Mouse (Mus musculus) macrophage (primary cell): Measurements from ENCODE around the gene Tle3. TPM values are rescaled to one million over a fixed set of nuclear protein-coding genes. Genes with fewer than 3 reads are reported as not detected.

Experiments used
- H3K27ac ChIP-seq: fragments of 350-480 bp; formaldehyde crosslinking; 2 replicates; pipeline ENCODE4 v1.9.0; 2021
- H3K36me3 ChIP-seq: fragments of 350-480 bp; formaldehyde crosslinking; 2 replicates; pipeline ENCODE4 v1.9.0; 2021; ENCODE audit errors: inconsistent target
- H3K4me3 ChIP-seq: fragments of 350-480 bp; formaldehyde crosslinking; 2 replicates; pipeline ENCODE4 v1.9.0; 2021; ENCODE audit errors: inconsistent target
- H3K79me2 ChIP-seq: fragments of 350-480 bp; formaldehyde crosslinking; 2 replicates; pipeline ENCODE4 v1.9.0; 2021; ENCODE audit errors: inconsistent target
- WGBS: methylation state at CpG from one replicate; pipeline ENCODE4 v1.1.7; 2026; ENCODE audit warnings: inconsistent platforms; ENCODE audit not compliant: missing documents; 5-methylcytosine and 5-hydroxymethylcytosine counted together
- polyA plus RNA-seq: library from polyadenylated mRNA; stranded (reverse); fragments of 250-400 nt; gene quantifications from 3 replicates; pipeline ENCODE4 v1.2.4, GENCODE M21; 2018; ENCODE audit warnings: inconsistent platforms

Tle3 gene
- polyA plus RNA-seq, 1 experiment from 2014 or later: 59.0 TPM

- Histone ChIP-seq H3K36me3 (no peaks in the 10 kb centered on the region), H3K79me2 (no peaks in the 10 kb centered on the region), H3K27ac (no peak overlapping the region), H3K4me3 (no peak overlapping the region)
- 95% methylated on average over 2 of the region's 2 CpGs for WGBS
Measured at GRCm38 (mm10) chr9:61436104-61436503, 63.9 kb downstream of the Tle3 start.

GRCm38 (mm10) chr9:61436761-61437160 is 64.6 kb downstream of the Tle3 start:
- Histone ChIP-seq H3K4me3 (no peak overlapping the region), H3K36me3 (no peaks in the 10 kb centered on the region), H3K79me2 (no peaks in the 10 kb centered on the region), H3K27ac (no peak overlapping the region)
- 93% methylated on average over 6 of the region's 6 CpGs for WGBS

DNA sequence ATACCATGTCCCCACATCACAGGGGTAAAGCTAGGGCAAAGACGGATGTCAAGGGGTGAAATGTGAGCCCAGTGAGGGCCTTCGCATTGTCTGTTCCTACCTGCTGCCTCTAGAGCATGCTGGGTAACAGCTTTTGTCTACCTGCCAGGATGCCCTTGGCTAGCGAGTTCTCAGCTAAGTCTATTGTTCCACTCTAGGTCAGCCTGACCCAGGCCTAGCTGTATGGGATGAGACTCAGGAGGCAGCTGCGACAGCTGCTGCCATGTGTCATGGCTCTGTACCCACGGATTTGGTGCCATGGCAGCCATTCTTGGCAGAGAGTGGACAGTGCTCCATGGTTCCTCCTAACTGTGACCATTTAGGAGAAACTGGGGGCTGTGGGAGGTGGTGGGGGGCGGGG is 66.9 kb downstream of the Tle3 start:
- WGBS: 86% methylated on average over 6 of the region's 6 CpGs
- Histone ChIP-seq H3K4me3 (no peak overlapping the region), H3K79me2 (no peaks in the 10 kb centered on the region), H3K27ac (no peak overlapping the region), H3K36me3 (no peaks in the 10 kb centered on the region)

DNA sequence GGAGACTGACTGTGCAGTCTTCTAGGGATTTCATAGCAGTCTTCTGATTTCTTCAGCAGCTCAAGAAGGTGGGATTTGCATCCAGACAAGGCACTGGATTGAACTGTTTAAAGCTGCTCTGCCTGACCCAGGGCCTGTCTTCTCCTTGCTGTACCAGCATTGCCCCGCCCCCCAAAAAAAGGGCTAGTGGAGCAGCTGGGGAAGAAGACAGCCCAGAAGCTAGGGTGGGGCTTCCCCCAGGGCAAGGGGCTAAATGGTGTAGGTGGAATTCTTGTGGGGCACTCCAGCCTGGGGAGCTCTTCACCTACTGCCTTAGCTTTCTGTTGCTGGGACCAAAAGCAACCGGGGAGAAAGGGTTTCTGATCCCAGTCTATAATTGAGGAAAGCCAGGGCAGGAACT is 67.8 kb downstream of the Tle3 start:
- no peaks in the 10 kb centered on the region for H3K79me2 ChIP-seq
- no peaks in the 10 kb centered on the region for H3K36me3 ChIP-seq
- WGBS: 88% methylated on average over 2 of the region's 2 CpGs
- H3K27ac ChIP-seq: no peak overlapping the region
- H3K4me3 ChIP-seq: no peak overlapping the region

DNA sequence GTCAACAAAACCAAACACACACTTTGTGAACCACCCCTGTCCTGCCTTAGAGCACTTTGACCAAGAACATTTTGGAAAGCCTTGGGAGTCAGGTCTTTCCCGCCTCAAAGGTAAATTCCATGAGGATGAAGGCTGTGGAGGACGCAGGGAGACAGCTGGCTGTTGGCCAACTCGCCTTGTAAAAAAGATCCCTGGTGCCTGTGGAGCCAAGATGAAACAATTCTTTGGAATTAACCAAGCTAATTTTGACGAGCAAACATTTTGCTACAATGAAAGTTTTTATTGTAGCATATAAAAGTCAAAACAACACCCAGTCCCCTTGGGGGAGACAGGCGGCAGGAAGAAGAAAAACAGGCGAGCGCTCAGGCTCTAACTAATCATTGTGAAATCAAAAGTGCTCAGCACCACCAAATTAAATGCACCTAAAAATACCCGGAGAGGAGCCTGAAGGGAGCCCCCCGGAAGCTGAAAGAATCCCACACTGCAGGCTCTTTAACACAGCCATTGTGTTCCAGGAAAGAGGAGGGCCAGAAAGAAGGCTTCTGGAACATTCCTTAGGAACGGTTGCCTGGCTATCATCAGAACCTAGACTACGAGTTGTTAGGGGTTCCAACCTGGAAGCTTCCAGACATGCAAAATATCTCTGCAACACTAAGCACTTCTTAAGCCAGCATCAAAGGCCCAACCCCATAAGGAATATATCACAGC is 69.2 kb downstream of the Tle3 start:
- WGBS: 89% methylated on average over 11 of the region's 11 CpGs

GRCm38 (mm10) chr9:61442951-61443630 is 70.9 kb downstream of the Tle3 start:
- Histone ChIP-seq H3K36me3 (no peaks in the 10 kb centered on the region), H3K4me3 (no peak overlapping the region), H3K79me2 (no peaks in the 10 kb centered on the region), H3K27ac (no peak overlapping the region)
- WGBS: 80% methylated on average over 5 of the region's 5 CpGs

More for the DNA sequence above, 69.2 kb downstream of the Tle3 start:
- Histone ChIP-seq H3K36me3 (no peaks in the 10 kb centered on the region), H3K79me2 (no peaks in the 10 kb centered on the region), H3K27ac (no peak overlapping the region), H3K4me3 (no peak overlapping the region)

DNA sequence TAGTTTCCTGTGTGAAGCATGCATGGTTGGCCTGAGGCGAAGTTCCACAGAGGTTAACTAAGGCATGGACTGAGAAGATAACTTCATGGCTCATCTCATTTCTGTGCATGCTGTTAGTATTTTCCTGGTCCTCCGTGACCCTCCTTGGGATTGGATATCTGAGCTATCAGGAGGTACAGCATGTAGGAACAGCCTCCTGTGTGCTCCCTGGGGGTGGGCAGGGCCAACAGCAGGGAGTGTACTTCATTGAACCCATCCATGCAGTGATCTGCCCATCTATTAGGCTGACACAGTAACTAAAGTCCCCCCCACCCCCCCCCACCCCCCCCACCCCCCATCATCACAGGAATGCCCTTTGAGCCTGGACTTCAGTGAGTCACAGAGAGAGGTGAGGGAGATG is 73.0 kb downstream of the Tle3 start:
- Histone ChIP-seq H3K36me3 (no peaks in the 10 kb centered on the region), H3K27ac (no peak overlapping the region), H3K79me2 (no peaks in the 10 kb centered on the region), H3K4me3 (no peak overlapping the region)
- 93% methylated on average over 2 of the region's 2 CpGs for WGBS

DNA sequence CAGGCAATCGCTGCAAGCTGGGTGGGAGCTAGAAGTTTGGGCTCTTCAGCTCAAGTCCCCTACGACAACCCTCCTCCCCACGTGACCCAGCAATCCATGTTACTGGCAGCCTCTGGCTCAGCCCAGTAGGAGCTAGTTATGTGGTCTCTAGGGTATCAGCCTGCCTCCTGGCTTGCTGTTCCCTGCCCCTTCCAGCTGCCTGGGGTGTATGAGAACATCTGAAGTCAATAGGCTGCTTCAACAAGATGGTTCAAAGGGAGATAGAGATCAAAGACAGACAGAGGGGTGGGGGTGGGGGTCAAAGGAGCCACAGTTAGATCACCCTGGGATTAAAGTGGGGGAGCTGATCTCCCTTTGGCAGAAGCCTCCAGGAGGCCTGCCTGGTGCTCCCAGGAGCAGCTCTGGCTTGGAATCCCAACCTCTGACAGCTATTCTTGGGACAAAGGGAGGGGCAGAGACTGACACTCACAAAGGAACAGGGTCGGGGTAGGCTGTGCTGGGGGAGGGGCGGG is 73.6 kb downstream of the Tle3 start:
- H3K36me3 ChIP-seq: no peaks in the 10 kb centered on the region
- H3K27ac ChIP-seq: no peak overlapping the region
- WGBS: 91% methylated on average over 5 of the region's 5 CpGs
- no peak overlapping the region for H3K4me3 ChIP-seq
- no peaks in the 10 kb centered on the region for H3K79me2 ChIP-seq

DNA sequence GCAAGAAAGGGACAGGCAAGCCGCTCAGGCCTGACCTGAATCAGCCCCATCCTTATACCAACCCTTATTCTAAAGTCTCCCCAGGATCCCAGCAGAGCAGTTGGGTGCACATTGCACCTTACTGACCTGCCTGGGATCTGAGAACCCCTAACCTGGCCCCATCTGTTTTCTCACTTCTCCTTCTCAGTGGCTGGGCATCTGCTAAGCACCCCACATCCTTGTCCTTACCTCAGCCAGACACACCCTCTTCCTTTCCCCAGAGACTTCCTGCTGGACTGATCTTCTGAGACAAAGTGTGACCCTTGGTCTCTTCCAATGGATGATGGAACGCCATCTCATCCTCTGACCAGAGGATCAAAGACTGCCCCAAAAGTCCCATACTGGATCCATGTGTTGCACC is 74.8 kb downstream of the Tle3 start:
- Histone ChIP-seq H3K79me2 (no peaks in the 10 kb centered on the region), H3K27ac (no peak overlapping the region), H3K4me3 (no peak overlapping the region), H3K36me3 (no peaks in the 10 kb centered on the region)
- 72% methylated on average over 2 of the region's 2 CpGs for WGBS

DNA sequence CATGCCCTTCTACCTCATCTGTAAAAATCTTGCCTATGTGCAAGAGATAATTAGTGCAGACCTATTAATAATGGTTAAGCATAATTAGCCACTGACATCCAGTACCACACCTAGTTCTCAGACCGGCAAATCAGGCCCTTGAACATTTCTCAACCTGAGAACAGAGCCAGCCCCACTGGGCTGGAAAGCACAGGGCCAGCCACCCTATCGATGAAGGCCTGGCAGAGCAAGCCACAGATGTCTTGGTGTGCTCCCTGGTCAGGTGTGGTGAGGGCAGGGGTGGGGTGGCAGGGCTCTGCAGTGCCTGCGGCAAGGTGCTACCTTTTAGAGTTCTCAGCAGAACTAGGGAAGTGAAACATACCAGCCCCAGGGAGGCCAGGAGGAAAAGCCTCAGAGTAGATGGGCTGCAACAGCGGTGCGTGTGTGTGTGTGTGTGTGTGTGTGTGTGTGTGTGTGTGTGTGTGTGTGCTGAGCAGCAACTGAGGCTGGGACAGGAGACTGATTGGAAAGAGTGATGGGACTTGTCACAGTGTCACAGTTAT is 77.3 kb downstream of the Tle3 start:
- WGBS: 36% methylated on average over 3 of the region's 5 CpGs
- Histone ChIP-seq H3K79me2 (no peaks in the 10 kb centered on the region), H3K36me3 (no peaks in the 10 kb centered on the region), H3K27ac (no peak overlapping the region), H3K4me3 (no peak overlapping the region)

DNA sequence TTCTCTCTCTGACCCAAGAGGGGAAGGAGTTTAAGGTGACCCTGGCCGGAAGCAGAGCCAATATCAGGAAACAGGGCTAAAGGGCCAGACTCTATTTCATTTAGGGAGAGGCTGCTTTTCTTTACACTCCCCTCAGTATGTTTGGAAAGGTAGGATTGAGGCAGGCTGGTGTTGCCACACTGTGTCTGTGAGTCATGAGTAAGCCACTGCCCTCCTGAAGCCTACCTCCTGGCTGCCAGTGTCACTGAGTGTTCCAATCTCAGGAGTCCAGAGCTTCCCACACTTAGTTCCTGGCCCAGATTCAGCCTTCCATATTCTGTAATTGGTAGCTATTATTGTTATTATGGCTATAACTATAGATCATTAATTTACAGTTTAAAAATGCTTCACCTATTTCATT is 79.9 kb downstream of the Tle3 start:
- H3K27ac ChIP-seq: no peak overlapping the region
- no peaks in the 10 kb centered on the region for H3K79me2 ChIP-seq
- H3K36me3 ChIP-seq: no peaks in the 10 kb centered on the region
- 77% methylated on average over 1 of the region's 1 CpGs for WGBS
- no peak overlapping the region for H3K4me3 ChIP-seq

DNA sequence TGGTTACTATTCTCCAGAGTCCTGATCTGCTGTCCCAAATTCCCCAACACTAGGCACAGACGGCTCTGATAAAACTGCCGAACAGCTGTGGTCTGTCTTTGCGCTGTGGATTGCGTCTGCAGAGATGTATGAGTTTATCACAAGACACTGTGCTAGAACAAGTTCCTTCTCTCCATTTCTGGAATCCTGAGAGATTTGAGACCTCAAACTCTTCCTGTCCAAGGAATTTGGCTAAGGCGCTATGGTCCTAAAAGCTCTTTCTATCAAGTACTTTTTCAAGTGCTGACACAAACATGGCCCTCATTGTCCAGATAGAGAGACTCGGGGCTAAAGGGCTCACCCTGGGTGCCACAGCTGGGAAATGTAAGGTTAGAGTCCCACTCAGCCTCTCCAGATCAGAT is 83.7 kb downstream of the Tle3 start:
- Histone ChIP-seq H3K79me2 (no peaks in the 10 kb centered on the region), H3K4me3 (no peak overlapping the region), H3K36me3 (no peaks in the 10 kb centered on the region), H3K27ac (no peak overlapping the region)
- 87% methylated on average over 6 of the region's 6 CpGs for WGBS

GRCm38 (mm10) chr9:61456441-61457161 is 84.4 kb downstream of the Tle3 start:
- Histone ChIP-seq H3K36me3 (no peaks in the 10 kb centered on the region), H3K4me3 (no peak overlapping the region), H3K79me2 (no peaks in the 10 kb centered on the region), H3K27ac (no peak overlapping the region)
- WGBS: 84% methylated on average over 5 of the region's 5 CpGs

DNA sequence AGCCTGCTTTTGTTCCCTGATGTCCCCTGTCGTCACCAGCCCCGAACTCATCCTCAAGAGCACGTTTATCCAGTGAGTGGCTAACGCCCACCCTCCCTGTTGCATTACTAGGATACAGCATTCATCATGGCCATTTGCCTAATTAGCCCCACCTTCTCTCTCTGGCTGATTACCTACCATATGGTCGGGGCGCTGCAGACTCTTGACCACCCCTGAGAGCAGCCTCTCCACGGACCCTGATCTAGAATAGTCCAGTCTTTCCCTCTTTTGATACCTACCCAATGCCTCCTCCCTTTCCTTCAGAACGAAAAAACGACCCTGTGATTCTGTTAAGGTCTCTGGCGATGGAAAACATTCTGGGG is 85.0 kb downstream of the Tle3 start:
- Histone ChIP-seq H3K27ac (no peak overlapping the region), H3K4me3 (no peak overlapping the region), H3K79me2 (no peaks in the 10 kb centered on the region), H3K36me3 (no peaks in the 10 kb centered on the region)
- 85% methylated on average over 10 of the region's 10 CpGs for WGBS

- Histone ChIP-seq H3K79me2 (no peaks in the 10 kb centered on the region), H3K36me3 (no peaks in the 10 kb centered on the region), H3K27ac (no peak overlapping the region), H3K4me3 (no peak overlapping the region)
- 80% methylated on average over 4 of the region's 4 CpGs for WGBS
Measured at GRCm38 (mm10) chr9:61461859-61462258, 89.7 kb downstream of the Tle3 start.
